Mouse (Mus musculus) embryonic facial prominence, embryonic 15.5 days (tissue): ENCODE results near the gene Snd1. TPM values are rescaled to one million over a fixed set of nuclear protein-coding genes. Genes with fewer than 3 reads are reported as not detected.

ENCODE experiments used
- ATAC-seq: fragments of 200-750 bp; cut with Nextera tagmentation; 2 replicates; pipeline ENCODE4 v1.8.0; 2017; ENCODE audit warnings: low read depth, moderate TSS enrichment; ENCODE audit not compliant: insufficient number of reproducible peaks, low FRiP score, low TSS enrichment
- H3K27ac ChIP-seq: fragments of 300-500 bp; sonication (generic); replicated peaks from 2 replicates; pipeline ENCODE4 v1.5.1; 2015; ENCODE audit warnings: mild to moderate bottlenecking, inconsistent platforms
- H3K27me3 ChIP-seq: fragments of 300-500 bp; sonication (generic); 2 replicates; pipeline ENCODE4 v1.6.1; 2015; ENCODE audit warnings: inconsistent platforms
- H3K36me3 ChIP-seq: fragments of 300-500 bp; sonication (generic); 2 replicates; pipeline ENCODE4 v1.6.1; 2015; ENCODE audit warnings: mild to moderate bottlenecking, inconsistent platforms
- H3K4me1 ChIP-seq: fragments of 300-500 bp; sonication (generic); 2 replicates; pipeline ENCODE4 v1.6.1; 2015; ENCODE audit warnings: inconsistent platforms
- H3K4me2 ChIP-seq: fragments of 300-500 bp; sonication (generic); replicated peaks from 2 replicates; pipeline ENCODE4 v1.6.1; 2015; ENCODE audit warnings: mild to moderate bottlenecking, inconsistent platforms
- H3K4me3 ChIP-seq: fragments of 300-500 bp; sonication (generic); replicated peaks from 2 replicates; pipeline ENCODE4 v1.5.1; 2015; ENCODE audit warnings: mild to moderate bottlenecking, inconsistent platforms
- H3K9ac ChIP-seq: fragments of 300-500 bp; sonication (generic); 2 replicates; pipeline ENCODE4 v1.6.1; 2015; ENCODE audit warnings: inconsistent platforms
- H3K9me3 ChIP-seq: fragments of 300-500 bp; sonication (generic); replicated peaks from 2 replicates; pipeline ENCODE4 v1.6.1; 2016; ENCODE audit warnings: inconsistent platforms
- WGBS: fragments of 180-500 bp; shearing (Covaris S2); methylation state at CpG from one replicate; pipeline ENCODE4 v1.1.7; 2015; 5-methylcytosine and 5-hydroxymethylcytosine counted together
- polyA plus RNA-seq: library from polyadenylated mRNA; unstranded; fragments of >200 nt; fragmentation: Nextera tagmentation; extraction: Ambion mirVana; gene quantifications from 2 replicates; pipeline ENCODE4 v1.2.1, GENCODE M21; 2015

Gene Snd1
- polyA plus RNA-seq, 1 experiment from 2014 or later, result 112 TPM

GRCm38 (mm10) chr6:28486471-28486870, 11.5 kb downstream of the Snd1 start:
- Histone ChIP-seq H3K27me3 (no peaks in the 10 kb centered on the region), H3K27ac (no peak overlapping the region), H3K9ac (no peak overlapping the region), H3K36me3 (peaks cover 10% of the 10 kb centered on the region; the same call in 1 of the 2 replicates), H3K4me3 (no peak overlapping the region), H3K4me2 (no peak overlapping the region), H3K4me1 (peaks cover 38% of the 10 kb centered on the region), H3K9me3 (no peaks in the 10 kb centered on the region)
- WGBS, result 57% methylated on average over 2 of the region's 2 CpGs
- no peak for ATAC-seq

DNA sequence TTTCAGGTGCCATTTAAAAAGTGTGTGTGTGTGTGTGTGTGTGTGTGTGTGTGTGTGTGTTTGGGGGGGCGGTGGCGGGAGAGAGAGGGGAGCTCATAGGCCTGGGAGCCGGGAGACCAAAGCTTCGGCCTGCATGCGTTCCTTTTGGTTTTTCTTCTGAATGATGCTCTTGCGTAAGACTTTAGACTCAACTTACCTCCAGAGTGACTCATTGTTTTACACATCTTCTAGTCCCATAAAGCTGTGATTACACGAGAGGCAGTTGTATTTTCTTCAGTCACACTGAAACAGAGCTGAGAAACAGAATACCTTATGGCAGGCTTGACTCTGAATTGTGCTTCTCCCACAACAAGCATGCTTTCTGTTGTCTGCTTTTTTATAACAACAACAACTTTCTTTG, 12.0 kb downstream of the Snd1 start:
- WGBS, result 84% methylated on average over 7 of the region's 7 CpGs
- ATAC-seq, result no peak
- Histone ChIP-seq H3K4me2 (no peak overlapping the region), H3K36me3 (peaks cover 10% of the 10 kb centered on the region; the same call in 1 of the 2 replicates), H3K9me3 (no peaks in the 10 kb centered on the region), H3K9ac (no peak overlapping the region), H3K4me1 (peaks cover 34% of the 10 kb centered on the region), H3K27me3 (no peaks in the 10 kb centered on the region), H3K4me3 (no peak overlapping the region), H3K27ac (no peak overlapping the region)

GRCm38 (mm10) chr6:28488204-28488851, 13.4 kb downstream of the Snd1 start:
- Histone ChIP-seq H3K27ac (no peak overlapping the region), H3K4me2 (no peak overlapping the region)
- WGBS, result 97% methylated on average over 1 of the region's 1 CpGs

DNA sequence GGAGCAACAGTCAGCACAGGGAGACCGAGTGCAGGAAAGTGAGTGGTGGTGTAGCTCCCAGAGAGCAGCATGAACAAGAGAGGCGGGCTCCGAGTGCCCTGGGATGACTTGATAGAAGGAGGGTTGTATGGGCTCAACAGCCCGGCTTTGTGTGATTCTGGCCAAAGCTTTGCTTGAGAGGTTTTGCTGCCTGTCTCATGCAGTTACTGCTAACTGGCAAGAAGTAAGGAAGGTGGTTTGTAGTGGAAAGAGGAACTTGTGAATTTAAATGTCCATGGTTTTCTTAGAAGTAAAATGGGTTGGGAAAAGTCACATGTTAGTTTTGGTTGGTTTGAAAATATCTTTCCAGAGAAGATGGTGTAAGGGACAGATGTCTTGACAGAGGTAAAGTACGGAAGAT, 15.7 kb downstream of the Snd1 start:
- H3K27me3 ChIP-seq, result no peaks in the 10 kb centered on the region
- no peak overlapping the region for H3K4me2 ChIP-seq
- no peak overlapping the region for H3K4me3 ChIP-seq
- no peak for ATAC-seq
- H3K27ac ChIP-seq, result no peak overlapping the region
- H3K36me3 ChIP-seq, result peaks cover 27% of the 10 kb centered on the region
- 93% methylated on average over 5 of the region's 5 CpGs for WGBS
- no peaks in the 10 kb centered on the region; the same call in 1 of the 2 replicates for H3K9me3 ChIP-seq
- no peak overlapping the region for H3K9ac ChIP-seq
- H3K4me1 ChIP-seq, result peaks cover 4% of the 10 kb centered on the region

More at GRCm38 (mm10) chr6:28488204-28488851, 13.4 kb downstream of the Snd1 start:
- no peak for ATAC-seq
- no peaks in the 10 kb centered on the region for H3K27me3 ChIP-seq
- H3K4me1 ChIP-seq, result peaks cover 25% of the 10 kb centered on the region
- no peaks in the 10 kb centered on the region; the same call in 1 of the 2 replicates for H3K9me3 ChIP-seq
- H3K4me3 ChIP-seq, result no peak overlapping the region
- H3K9ac ChIP-seq, result no peak overlapping the region
- peaks cover 24% of the 10 kb centered on the region for H3K36me3 ChIP-seq

GRCm38 (mm10) chr6:28491198-28491597, 16.3 kb downstream of the Snd1 start:
- Histone ChIP-seq H3K9ac (no peak overlapping the region), H3K9me3 (no peaks in the 10 kb centered on the region; the same call in 1 of the 2 replicates)

DNA sequence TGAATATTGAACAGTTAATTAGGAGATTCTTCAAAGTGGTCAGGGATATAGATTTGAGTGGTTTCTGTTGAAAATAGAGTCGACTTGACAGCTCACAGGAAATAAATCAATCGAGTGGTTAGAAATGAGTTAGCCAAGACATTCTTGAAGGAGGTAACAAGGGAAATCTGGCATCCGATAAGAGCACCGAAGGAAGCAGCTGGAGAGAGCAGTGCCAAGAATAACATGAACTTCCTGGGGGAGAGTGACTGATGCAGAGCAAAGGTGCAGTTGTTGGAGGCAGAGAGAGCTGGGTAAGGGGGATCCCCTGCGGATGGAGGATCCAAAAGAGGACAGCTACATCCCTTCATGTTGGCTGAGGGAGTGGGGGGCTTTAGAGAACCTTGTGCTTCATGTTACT, 22.9 kb downstream of the Snd1 start:
- 53% methylated on average over 5 of the region's 5 CpGs for WGBS
- ATAC-seq, result no peak
- Histone ChIP-seq H3K27me3 (no peaks in the 10 kb centered on the region), H3K36me3 (peaks cover 8% of the 10 kb centered on the region), H3K9me3 (no peaks in the 10 kb centered on the region), H3K4me3 (no peak overlapping the region), H3K4me1 (no peaks in the 10 kb centered on the region), H3K4me2 (no peak overlapping the region), H3K9ac (no peak overlapping the region), H3K27ac (no peak overlapping the region)

More at GRCm38 (mm10) chr6:28491198-28491597, 16.3 kb downstream of the Snd1 start:
- Histone ChIP-seq H3K4me3 (no peak overlapping the region), H3K4me1 (peaks cover 4% of the 10 kb centered on the region), H3K4me2 (no peak overlapping the region), H3K36me3 (peaks cover 27% of the 10 kb centered on the region), H3K27me3 (no peaks in the 10 kb centered on the region), H3K27ac (no peak overlapping the region)
- peak; percentile 77; the same call in 1 of the 2 replicates for ATAC-seq

DNA sequence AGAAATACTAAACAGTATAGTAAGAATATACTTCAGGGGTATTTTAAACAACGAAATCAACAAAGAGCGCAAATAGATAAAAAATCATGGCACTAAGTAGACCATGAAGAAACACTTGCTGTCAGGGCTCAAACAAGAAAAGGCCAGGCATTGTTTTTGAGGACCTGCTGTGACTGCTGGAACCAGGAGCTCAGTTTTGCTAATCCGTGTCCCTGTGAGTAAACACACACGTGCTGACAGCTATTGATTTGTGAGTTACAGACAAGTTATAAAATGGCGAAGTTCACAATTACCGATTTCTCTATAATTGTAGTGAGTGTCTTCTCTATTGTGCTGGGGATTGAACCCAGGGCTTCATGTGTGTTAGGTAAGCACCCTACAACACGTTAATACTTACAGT, 27.6 kb downstream of the Snd1 start:
- no peaks in the 10 kb centered on the region for H3K4me1 ChIP-seq
- H3K9ac ChIP-seq, result no peak overlapping the region
- 91% methylated on average over 7 of the region's 7 CpGs for WGBS
- no peaks in the 10 kb centered on the region for H3K9me3 ChIP-seq
- no peak overlapping the region for H3K4me2 ChIP-seq
- H3K36me3 ChIP-seq, result 0 out of 2 replicates have a peak, but pooled peaks cover 4% of the 10 kb centered on the region
- H3K27me3 ChIP-seq, result no peaks in the 10 kb centered on the region
- no peak overlapping the region for H3K4me3 ChIP-seq
- ATAC-seq, result no peak
- no peak overlapping the region for H3K27ac ChIP-seq

GRCm38 (mm10) chr6:28503148-28503547, 28.2 kb downstream of the Snd1 start:
- H3K4me2 ChIP-seq, result no peak overlapping the region
- H3K36me3 ChIP-seq, result 0 out of 2 replicates have a peak, but pooled peaks cover 4% of the 10 kb centered on the region
- ATAC-seq, result no peak
- no peaks in the 10 kb centered on the region for H3K9me3 ChIP-seq
- H3K4me3 ChIP-seq, result no peak overlapping the region
- no peak overlapping the region for H3K9ac ChIP-seq
- no peaks in the 10 kb centered on the region for H3K4me1 ChIP-seq
- no peaks in the 10 kb centered on the region for H3K27me3 ChIP-seq
- 91% methylated on average over 4 of the region's 4 CpGs for WGBS
- H3K27ac ChIP-seq, result no peak overlapping the region

GRCm38 (mm10) chr6:28504611-28505010, 29.7 kb downstream of the Snd1 start:
- H3K9ac ChIP-seq, result no peak overlapping the region
- H3K36me3 ChIP-seq, result 0 out of 2 replicates have a peak, but pooled peaks cover 4% of the 10 kb centered on the region
- no peak overlapping the region for H3K4me3 ChIP-seq
- no peak overlapping the region for H3K27ac ChIP-seq
- no peak for ATAC-seq
- H3K4me1 ChIP-seq, result no peaks in the 10 kb centered on the region
- 80% methylated on average over 7 of the region's 7 CpGs for WGBS
- H3K27me3 ChIP-seq, result no peaks in the 10 kb centered on the region
- H3K4me2 ChIP-seq, result no peak overlapping the region
- no peaks in the 10 kb centered on the region for H3K9me3 ChIP-seq

DNA sequence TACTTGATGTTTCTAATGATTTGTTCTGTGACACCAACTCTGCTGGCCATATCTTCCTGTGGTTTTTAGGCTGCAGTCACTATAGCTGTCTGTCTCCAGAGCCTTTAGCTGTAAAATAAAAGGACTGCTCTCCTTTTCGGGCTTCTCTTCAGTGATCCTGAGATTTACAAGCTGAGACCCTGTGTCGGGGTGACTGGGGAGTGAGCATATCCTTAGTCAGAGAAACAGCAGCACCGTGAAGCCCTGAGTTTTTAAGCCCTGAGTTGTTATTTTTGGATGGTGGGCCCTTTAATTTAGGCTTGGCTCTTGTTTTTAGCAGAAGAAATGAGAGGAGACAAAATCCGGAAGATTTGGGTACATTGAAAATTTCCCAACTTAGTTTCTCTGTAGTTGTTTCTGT, 32.8 kb downstream of the Snd1 start:
- ATAC-seq, result no peak
- Histone ChIP-seq H3K27me3 (no peaks in the 10 kb centered on the region), H3K36me3 (peaks cover 6% of the 10 kb centered on the region), H3K9me3 (no peaks in the 10 kb centered on the region), H3K27ac (no peak overlapping the region), H3K4me2 (no peak overlapping the region), H3K4me1 (no peaks in the 10 kb centered on the region), H3K4me3 (no peak overlapping the region), H3K9ac (no peak overlapping the region)
- 68% methylated on average over 4 of the region's 4 CpGs for WGBS

GRCm38 (mm10) chr6:28514195-28514594, 39.3 kb downstream of the Snd1 start:
- Histone ChIP-seq H3K4me3 (no peak overlapping the region), H3K27me3 (no peaks in the 10 kb centered on the region), H3K36me3 (peaks cover 33% of the 10 kb centered on the region), H3K4me1 (no peaks in the 10 kb centered on the region), H3K9ac (no peak overlapping the region), H3K9me3 (no peaks in the 10 kb centered on the region), H3K4me2 (no peak overlapping the region), H3K27ac (no peak overlapping the region)
- ATAC-seq, result no peak
- WGBS, result 95% methylated on average over 3 of the region's 3 CpGs

DNA sequence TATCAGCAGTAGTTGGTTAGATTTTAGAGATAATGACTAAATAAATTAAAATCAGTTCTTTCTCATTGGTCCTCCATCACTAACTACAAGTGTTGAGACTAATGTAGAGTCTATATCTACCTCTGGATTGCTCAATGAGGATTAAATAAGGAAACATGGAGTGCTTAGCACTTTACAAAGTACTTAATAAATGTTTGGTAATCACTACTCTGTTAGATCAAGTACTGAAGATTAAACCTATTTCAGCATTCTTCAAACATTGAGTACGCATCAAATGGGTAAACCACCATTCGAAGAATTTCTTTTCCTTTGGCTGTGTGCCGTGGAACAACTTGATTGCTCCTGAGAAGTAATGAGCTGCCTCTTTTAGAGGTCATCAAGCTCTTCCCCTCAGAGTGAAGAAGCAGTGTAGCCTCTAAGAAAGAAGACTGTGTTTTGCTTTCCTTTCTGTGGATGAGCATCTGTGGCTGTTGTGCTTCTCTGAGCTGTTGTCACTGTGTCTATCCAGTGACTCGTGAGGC, 40.0 kb downstream of the Snd1 start:
- WGBS, result 97% methylated on average over 4 of the region's 4 CpGs
- Histone ChIP-seq H3K27me3 (no peaks in the 10 kb centered on the region), H3K9ac (no peak overlapping the region), H3K4me3 (no peak overlapping the region), H3K36me3 (peaks cover 37% of the 10 kb centered on the region), H3K4me1 (no peaks in the 10 kb centered on the region), H3K9me3 (no peaks in the 10 kb centered on the region), H3K4me2 (no peak overlapping the region), H3K27ac (no peak overlapping the region)
- no peak for ATAC-seq
